Mouse (Mus musculus) cortical plate, adult 2 months (tissue): ENCODE data around the gene Slc5a6.

Experiments used
- CTCF ChIP-seq: fragments of 200-500 bp; IDR thresholded peaks from 2 replicates; pipeline ENCODE4 v1.5.1; 2011; ENCODE audit warnings: mild to moderate bottlenecking, control low read depth, low read length; ENCODE audit not compliant: insufficient read depth; ENCODE audit errors: extremely low read depth
- POLR2A ChIP-seq: fragments of 200-500 bp; IDR thresholded peaks from 2 replicates; pipeline ENCODE4 v1.6.1; 2011; ENCODE audit warnings: mild to moderate bottlenecking, low read length, control low read depth; ENCODE audit not compliant: insufficient read depth; ENCODE audit errors: extremely low read depth

GRCm38 (mm10) chr5:31055216-31056140, 6.8 kb upstream of the Slc5a6 start:
- TF ChIP-seq CTCF (no peak), POLR2A (no peak)
